9 mouse cellular contexts compared by ENCODE assay signal in the genomic region with DNA sequence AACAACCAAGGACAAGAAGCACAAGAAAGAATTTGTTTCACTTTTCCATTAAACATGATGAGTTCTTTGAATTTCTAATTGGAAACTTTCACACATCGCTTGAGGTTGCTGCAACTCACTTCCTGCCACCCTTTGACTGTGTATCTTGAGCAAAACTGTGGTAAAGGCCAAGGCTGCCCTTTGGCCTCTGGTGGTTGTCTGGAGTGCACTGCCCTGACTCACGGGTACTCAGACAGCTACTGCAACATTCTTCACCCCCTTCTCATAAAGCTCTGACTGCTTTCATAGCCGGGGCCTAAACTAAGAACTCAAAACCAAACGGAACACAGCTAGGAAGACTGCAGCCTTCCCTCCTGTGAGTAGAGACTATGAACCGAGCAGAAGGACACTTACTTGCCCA.
DNase-seq lines count a peak whose midpoint lies in the region; ATAC-seq and TF ChIP-seq lines count a peak whose summit lies in the region.
"Had no signal": no experiment of that assay in that cellular context is flagged by ENCODE, and none has a peak within 500 bp of the region (broad histone marks: within the 10 kb centered on the region; RNA-seq: fewer than 3 reads in every experiment).

No protein-coding gene starts in this region.

- TF ChIP-seq POLR2A in lung, adult 2 months (IDR thresholded peaks at IDR 0.05; ENCODE audit: borderline replicate concordance, extremely low read depth, low read depth, low read length), result no peak

- no peak for TF ChIP-seq CTCF in lung, adult 2 months (IDR thresholded peaks at IDR 0.05; ENCODE audit: insufficient read depth, low read length)

- 70% methylated on average over 5 of the region's 5 CpGs for WGBS in hindbrain, embryonic 15.5 days
- WGBS in lung, adult 2 months, result 35% methylated on average over 5 of the region's 5 CpGs

- no peak overlapping the region for H3K9ac ChIP-seq in hindbrain, embryonic 15.5 days

- no peaks in the 10 kb centered on the region for H3K36me3 ChIP-seq in hindbrain, embryonic 15.5 days
- H3K36me3 ChIP-seq: G1E had no signal

- H3K4me2 ChIP-seq in hindbrain, embryonic 15.5 days, result no peak overlapping the region

- no peaks in the 10 kb centered on the region for H3K27me3 ChIP-seq in hindbrain, embryonic 15.5 days

- H3K4me3 ChIP-seq in hindbrain, embryonic 15.5 days, result no peak overlapping the region
- no peak overlapping the region for H3K4me3 ChIP-seq in lung, adult 2 months (replicated peaks; ENCODE audit: extremely low read depth, low read depth, low read length)

- intact Hi-C loops in heart, postnatal 14 days (cut with DNase I), result no loop called here

- H3K4me1 ChIP-seq in hindbrain, embryonic 15.5 days (replicated peaks), result 0 out of 2 replicates have a peak, but pooled peaks cover 6% of the 10 kb centered on the region
- H3K4me1 ChIP-seq in lung, adult 2 months (ENCODE audit: control insufficient read depth, insufficient read depth, low read length), result peaks cover 36% of the 10 kb centered on the region

- ATAC-seq in CD4-positive, CD25-positive, alpha-beta regulatory T cell, adult 4 months, result peak; percentile 4
- no peak for ATAC-seq in hindbrain, embryonic 15.5 days (ENCODE audit: low FRiP score, low read depth)
- no peak for ATAC-seq in erythroid progenitor cell, adult 5-6 weeks (replicated peaks; ENCODE audit: low FRiP score, poor library complexity, severe bottlenecking)

- 0 out of 2 replicates have a peak overlapping the region, but pooled peaks have one; percentile 3 for H3K27ac ChIP-seq in hindbrain, embryonic 15.5 days (replicated peaks)

- peak; percentile 94 for DNase-seq in heart, adult 11 months
- no peak for DNase-seq in heart, postnatal 14 days
- peak; percentile 58 for DNase-seq in lung, adult 2 months
- no peak for DNase-seq in cerebellum, postnatal 25 days
- no peak for DNase-seq in thymus, postnatal 14 days

- H3K9me3 ChIP-seq in hindbrain, embryonic 15.5 days, result no peaks in the 10 kb centered on the region
- H3K9me3 ChIP-seq: G1E had no signal

Comparison
In these comparisons a context has a peak if more than half of its experiments do, and no peak if none do; other contexts are left out.
1. DNase-seq: peak in heart, adult 11 months (single experiment) and lung, adult 2 months (single experiment); none in heart, postnatal 14 days (0 of 2), cerebellum, postnatal 25 days (0 of 2) and thymus, postnatal 14 days (single experiment).